Mouse (Mus musculus) left cerebral cortex, adult 18-20 months (tissue): ENCODE measurements around the gene Gm44511. TPM values are rescaled to one million over a fixed set of nuclear protein-coding genes. Genes with fewer than 3 reads are reported as not detected.
"Not testable (repeated sequence)": the region's sequence is repeated elsewhere in the genome, so short reads cannot be mapped to it uniquely, and the experiment has no call there.

Experiments used
- DNase-seq, 2 experiments: peaks; one replicate each; pipeline ENCODE4 v3.0.0; 2021 to 2022; ENCODE audit warnings: low spot score in 2 of 2, mixed read lengths in 1 of 2
- total RNA-seq, 2 experiments: library from RNA; stranded (reverse); gene quantifications; 2 replicates each; pipeline ENCODE4 v1.2.3; 2021

The Gm44511 gene
- total RNA-seq, 2 experiments from 2014 or later = not detected

GRCm38 (mm10) chr6:128841327-128842089, 15.4 kb upstream of the Gm44511 start:
- no peak for DNase-seq

- not testable (repeated sequence) for DNase-seq
Measured at GRCm38 (mm10) chr6:128840669-128841068, 14.6 kb upstream of the Gm44511 start.

DNA sequence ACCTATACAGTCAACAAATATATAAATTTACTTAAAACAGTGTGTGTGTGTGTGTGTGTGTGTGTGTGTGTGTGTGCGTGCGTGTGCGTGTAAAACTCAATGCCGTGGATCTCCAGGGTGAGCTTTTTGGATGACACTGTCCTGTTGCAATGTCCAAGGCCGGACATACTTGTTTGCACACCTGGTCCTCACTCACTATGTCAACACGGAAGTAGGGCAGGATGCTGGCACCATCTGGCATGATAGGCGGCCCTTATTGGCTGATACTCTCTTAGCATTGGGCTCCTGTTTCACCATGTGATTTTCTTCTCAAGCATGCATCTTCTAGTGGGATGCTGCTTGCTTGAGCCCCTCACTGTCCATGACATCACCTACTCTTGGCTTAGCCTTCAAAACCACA, 13.8 kb upstream of the Gm44511 start:
- DNase-seq = no peak

DNA sequence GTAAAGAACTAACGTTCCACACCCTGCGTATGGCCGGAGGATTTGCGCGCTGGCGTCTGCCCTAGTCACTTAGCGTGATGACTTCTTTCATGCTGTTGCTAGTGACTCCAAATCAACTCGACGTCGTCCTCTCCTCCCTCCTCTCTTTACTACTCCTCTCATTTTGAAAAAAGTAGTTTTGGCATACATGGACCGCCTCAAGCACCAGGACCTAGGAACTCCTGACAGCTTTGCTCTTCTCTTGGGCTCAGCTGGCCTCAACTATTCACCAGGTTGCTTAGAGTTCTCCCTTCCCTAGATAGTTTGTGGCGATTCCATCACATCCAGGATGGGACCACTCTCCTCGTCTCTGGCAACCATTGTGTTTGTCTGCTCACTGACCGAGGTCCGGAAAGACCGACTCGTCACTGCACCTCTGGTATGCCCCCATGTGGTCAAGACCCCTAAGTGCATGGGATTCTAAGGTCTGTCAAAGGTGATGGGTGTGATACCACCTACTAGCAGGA, 13.2 kb upstream of the Gm44511 start:
- DNase-seq = peak; percentile 63 to 70

GRCm38 (mm10) chr6:128838342-128839265, 12.5 kb upstream of the Gm44511 start:
- peak; percentile 85 to 89 for DNase-seq

DNA sequence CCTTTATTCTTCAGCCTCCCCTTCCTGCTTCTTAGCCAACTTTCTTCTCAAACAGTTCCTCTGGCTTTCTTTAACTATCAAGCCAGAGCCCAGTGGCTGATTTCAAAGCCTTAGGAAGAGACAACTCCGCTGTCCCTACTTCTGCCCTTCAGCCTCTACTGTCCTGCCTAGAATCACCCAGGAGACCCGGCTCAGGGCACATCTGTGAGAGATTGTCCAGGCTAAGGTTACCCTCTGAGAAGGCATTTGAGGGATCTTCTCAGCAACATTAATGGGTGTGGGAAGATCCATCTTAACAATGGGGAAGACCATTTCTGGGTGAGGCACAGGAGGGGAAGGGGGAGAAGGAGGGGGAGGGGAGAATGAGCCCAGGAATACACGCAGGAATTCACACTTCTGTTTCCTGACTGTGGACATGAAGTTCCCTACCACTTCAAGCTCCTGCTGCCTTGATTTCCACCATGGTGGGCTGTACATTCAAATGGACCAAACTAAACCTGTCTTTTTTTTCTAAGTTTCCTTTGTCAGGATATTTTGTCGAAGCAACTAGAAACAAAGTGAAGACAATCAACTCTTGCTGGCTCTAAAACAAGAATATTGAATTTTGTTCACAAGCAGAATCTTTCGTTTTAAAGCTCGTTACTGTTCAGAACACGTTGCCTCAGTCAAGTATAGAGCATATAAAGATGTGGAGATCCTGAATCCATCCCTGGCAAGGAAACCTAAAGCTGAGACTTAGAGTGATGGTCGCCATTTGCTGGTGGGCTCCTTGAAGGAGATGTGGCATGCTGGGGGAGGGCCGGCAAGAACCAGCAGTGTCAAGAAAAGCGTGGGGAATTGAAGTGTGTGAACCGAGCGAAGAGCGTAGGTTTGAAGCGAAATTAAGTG, 11.6 kb upstream of the Gm44511 start:
- no peak for DNase-seq

GRCm38 (mm10) chr6:128836955-128837334, 10.8 kb upstream of the Gm44511 start:
- DNase-seq = no peak

DNA sequence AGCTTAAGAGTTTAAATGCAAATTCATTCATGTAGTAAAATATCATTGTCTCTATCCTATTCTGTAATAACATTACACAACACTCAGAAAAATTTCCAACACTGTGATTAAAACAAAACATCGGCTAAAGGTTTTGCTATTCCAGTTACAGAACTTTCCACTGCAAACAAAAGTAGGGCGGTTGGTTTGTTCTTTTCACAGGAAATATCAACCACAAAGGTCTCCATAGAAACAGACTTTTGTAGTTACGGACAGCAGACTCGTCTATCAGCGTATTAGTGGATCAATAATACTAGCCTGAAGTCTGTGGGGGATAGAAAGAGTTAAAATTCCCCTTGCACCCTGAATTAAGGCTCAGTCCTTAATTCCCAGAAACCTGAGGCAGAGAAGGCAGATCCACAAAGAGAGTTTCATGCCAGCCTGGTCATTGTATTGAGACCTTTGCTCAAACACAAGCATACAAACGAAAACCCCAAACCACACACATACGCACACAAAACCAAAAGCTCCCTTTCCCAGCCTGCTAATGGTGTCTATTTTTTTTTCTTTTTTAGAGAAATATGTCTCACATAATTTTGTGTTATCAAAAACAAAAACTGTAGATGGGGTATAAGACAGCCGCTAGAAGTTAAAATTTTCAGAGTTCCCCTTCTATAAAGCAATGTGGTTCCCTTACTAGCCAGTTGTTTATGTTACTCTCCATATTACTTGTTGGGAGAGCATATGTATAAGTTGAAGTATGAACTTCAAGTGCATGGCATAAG, 10.3 kb upstream of the Gm44511 start:
- DNase-seq = no peak

- DNase-seq = no peak
Measured at GRCm38 (mm10) chr6:128835571-128835970, 9.5 kb upstream of the Gm44511 start.

DNA sequence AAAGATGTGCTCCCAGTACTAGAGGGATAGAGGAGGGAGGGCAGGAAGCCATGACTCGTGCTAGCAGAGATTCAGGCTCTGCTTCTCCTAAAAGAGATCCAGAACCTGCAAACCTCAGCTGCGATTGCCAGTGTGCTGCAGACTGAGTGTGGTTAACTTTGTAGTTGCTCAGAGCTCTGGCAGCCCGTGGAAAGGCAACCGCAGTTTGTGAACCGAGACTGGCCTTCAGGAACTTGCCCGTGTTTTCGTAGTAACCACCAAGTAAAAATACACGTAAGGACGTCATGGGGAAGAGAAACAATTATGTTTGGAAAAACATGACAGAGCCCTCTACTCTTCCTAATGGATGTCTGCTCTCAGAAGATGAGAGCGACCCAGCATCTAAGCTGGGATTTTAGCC, 6.9 kb upstream of the Gm44511 start:
- DNase-seq = no peak

GRCm38 (mm10) chr6:128829837-128830236, 3.7 kb upstream of the Gm44511 start:
- no peak for DNase-seq

- DNase-seq = no peak
Measured at GRCm38 (mm10) chr6:128826781-128827180, 666 bp upstream of the Gm44511 start.

- no peak for DNase-seq
Measured at GRCm38 (mm10) chr6:128818083-128818802, 7.9 kb downstream of the Gm44511 start.

DNA sequence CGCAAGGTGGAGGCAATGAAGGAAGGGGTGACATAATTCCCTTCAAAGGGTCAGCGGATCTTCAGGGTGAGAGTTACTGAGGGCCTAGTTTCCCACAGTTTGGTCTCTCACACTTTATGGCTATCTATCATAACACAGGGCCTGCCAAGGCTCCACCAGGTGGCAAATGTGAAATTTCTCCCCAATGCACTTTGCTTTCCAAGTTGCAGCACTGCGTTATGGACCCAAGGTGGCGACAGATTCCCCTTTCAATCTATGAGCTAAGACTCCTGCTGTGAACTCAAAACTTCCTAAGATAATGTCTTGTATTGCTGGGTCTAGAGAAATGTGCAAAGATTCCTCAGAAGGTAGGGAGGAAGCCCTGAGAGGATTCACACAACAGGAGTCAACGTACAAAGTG, 17.6 kb downstream of the Gm44511 start:
- DNase-seq = no peak

DNA sequence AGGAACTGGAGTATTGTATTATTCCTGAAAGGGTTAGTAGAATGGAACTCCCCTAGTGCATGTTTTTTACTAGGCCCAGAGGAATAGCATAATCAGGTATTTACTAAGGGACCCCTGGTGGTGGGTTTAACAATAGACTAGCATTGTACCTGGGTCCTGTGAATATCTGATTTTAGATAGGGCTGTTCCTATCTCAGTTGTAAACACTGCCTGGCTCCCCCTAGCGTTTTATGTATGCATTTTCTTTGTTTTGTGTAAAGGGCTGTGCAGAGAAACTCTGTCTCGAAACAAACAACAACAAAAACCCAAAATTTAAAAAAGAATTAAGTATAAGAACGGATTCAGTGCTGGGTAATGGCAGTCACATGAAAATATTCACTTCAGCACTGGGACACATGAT, 19.1 kb downstream of the Gm44511 start:
- DNase-seq = no peak

GRCm38 (mm10) chr6:128804823-128805640, 21.1 kb downstream of the Gm44511 start:
- peak in 1 of 2 experiments; percentile 50 for DNase-seq

DNA sequence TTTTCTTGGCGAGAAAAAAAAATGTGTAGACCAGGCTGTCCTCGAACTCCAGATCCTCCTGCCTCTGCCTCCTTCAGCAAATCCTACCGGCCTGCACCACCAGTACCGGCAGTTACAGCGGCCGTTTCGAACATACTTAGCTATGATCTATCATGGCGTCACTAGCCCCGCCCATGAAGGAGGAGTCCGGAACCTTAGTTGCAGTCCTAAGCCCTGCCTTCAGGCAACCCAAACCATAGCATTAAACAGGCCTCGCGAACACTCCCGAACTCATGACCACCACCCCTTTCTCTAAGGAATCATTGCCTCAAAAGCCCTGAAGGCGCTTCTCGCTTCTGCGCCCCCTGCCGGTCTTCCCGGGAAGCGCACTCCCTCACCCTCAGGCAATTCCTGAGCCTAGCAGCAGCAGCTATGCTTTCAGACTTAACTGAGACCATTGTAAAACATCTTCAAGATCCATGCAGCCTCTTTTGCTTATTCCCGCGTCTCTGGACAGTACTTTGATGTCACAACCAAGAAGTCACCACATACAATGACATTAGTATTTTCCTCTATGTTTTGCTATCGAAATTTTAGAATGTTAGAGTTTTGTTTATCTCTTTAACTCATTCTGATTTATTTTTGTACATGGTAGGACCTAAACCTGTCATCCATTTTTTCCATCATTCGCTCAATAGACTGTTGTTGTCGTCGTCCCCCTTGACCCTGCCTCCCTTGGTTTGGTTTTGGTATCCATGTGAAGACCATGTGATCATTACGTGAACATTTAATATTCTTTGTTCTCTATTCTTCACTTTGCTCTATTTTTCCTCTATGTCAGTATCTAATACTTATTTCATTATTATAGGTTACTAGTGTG, 22.9 kb downstream of the Gm44511 start:
- peak; percentile 96 to 98 for DNase-seq

GRCm38 (mm10) chr6:128802557-128802956, 23.6 kb downstream of the Gm44511 start:
- DNase-seq = peak; percentile 25 to 48
